Mouse (Mus musculus) limb, embryonic 11.5 days (tissue): ENCODE results near the gene Aldoart2. TPM values are rescaled to one million over a fixed set of nuclear protein-coding genes. Genes with fewer than 3 reads are reported as not detected.

Experiments
- ATAC-seq: fragments of 200-750 bp; cut with Nextera tagmentation; 2 replicates; pipeline ENCODE4 v1.8.0; 2017; ENCODE audit warnings: low read depth; ENCODE audit not compliant: insufficient number of reproducible peaks, low FRiP score, low TSS enrichment
- DNase-seq: peaks from one replicate; pipeline ENCODE4 v3.0.0-alpha.2; 2015; ENCODE audit warnings: low spot score
- H3K27ac ChIP-seq: fragments of 300-500 bp; sonication (generic); replicated peaks from 2 replicates; pipeline ENCODE4 v1.5.1; 2014; ENCODE audit warnings: low read depth, mild to moderate bottlenecking, low read length
- H3K27me3 ChIP-seq: fragments of 300-500 bp; sonication (generic); 2 replicates; pipeline ENCODE4 v1.6.1; 2014; ENCODE audit warnings: mild to moderate bottlenecking, low read length, mixed read lengths; ENCODE audit not compliant: control insufficient read depth, insufficient read depth
- H3K36me3 ChIP-seq: fragments of 300-500 bp; sonication (generic); 2 replicates; pipeline ENCODE4 v1.6.1; 2014; ENCODE audit warnings: mild to moderate bottlenecking, low read length, moderate library complexity, mixed read lengths; ENCODE audit not compliant: control insufficient read depth, insufficient read depth
- H3K4me1 ChIP-seq: fragments of 300-500 bp; sonication (generic); 2 replicates; pipeline ENCODE4 v1.6.1; 2014; ENCODE audit warnings: low read length, mixed read lengths; ENCODE audit not compliant: control insufficient read depth, insufficient read depth
- H3K4me2 ChIP-seq: fragments of 300-500 bp; sonication (generic); 2 replicates; pipeline ENCODE4 v1.6.1; 2014; ENCODE audit warnings: low read depth, mild to moderate bottlenecking, moderate library complexity; ENCODE audit not compliant: severe bottlenecking
- H3K4me3 ChIP-seq: fragments of 300-500 bp; sonication (generic); 2 replicates; pipeline ENCODE4 v1.5.1; 2014; ENCODE audit warnings: low read depth, low read length
- H3K9ac ChIP-seq: fragments of 300-500 bp; sonication (generic); 2 replicates; pipeline ENCODE4 v1.6.1; 2014; ENCODE audit warnings: mild to moderate bottlenecking, low read length
- H3K9me3 ChIP-seq: fragments of 300-500 bp; sonication (generic); 2 replicates; pipeline ENCODE4 v1.6.1; 2016; ENCODE audit warnings: low read length; ENCODE audit not compliant: control insufficient read depth
- WGBS: fragments of 180-500 bp; shearing (Covaris S2); extraction: QIAGEN DNeasy Blood & Tissue Kit; methylation state at CpG from one replicate; pipeline ENCODE4 v1.1.7; 2014; 5-methylcytosine and 5-hydroxymethylcytosine counted together
- polyA plus RNA-seq: library from polyadenylated mRNA; unstranded; fragments of >200 nt; fragmentation: Nextera tagmentation; extraction: Ambion mirVana; gene quantifications from 2 replicates; pipeline ENCODE4 v1.2.1, GENCODE M21; 2014

Aldoart2 gene
- polyA plus RNA-seq, 1 experiment from 2014 or later: not detected

GRCm38 (mm10) chr12:55599639-55600502 is 34.8 kb downstream of the Aldoart2 start:
- no peaks in the 10 kb centered on the region for H3K36me3 ChIP-seq

GRCm38 (mm10) chr12:55600503-55600994 is 35.5 kb downstream of the Aldoart2 start:
- Histone ChIP-seq H3K9ac (no peak overlapping the region), H3K27ac (no peak overlapping the region), H3K27me3 (peaks cover 43% of the 10 kb centered on the region), H3K9me3 (no peaks in the 10 kb centered on the region), H3K4me3 (peak overlapping the region; percentile 34; the same call in 1 of the 2 replicates), H3K36me3 (no peaks in the 10 kb centered on the region), H3K4me2 (peak overlapping the region; percentile 31), H3K4me1 (peaks cover 18% of the 10 kb centered on the region; the same call in 1 of the 2 replicates)
- WGBS: 3% methylated on average over 42 of the region's 42 CpGs
- ATAC-seq (no peak), DNase-seq (no peak)

More at GRCm38 (mm10) chr12:55599639-55600502, 34.8 kb downstream of the Aldoart2 start:
- under 1% methylated on average over 102 of the region's 109 CpGs for WGBS
- Histone ChIP-seq H3K27ac (no peak overlapping the region), H3K9ac (no peak overlapping the region), H3K4me2 (peak overlapping the region; percentile 62), H3K4me1 (peaks cover 18% of the 10 kb centered on the region; the same call in 1 of the 2 replicates), H3K27me3 (peaks cover 43% of the 10 kb centered on the region), H3K4me3 (peak overlapping the region; percentile 34), H3K9me3 (no peaks in the 10 kb centered on the region)
- DNase-seq (peak; percentile 92), ATAC-seq (peak; percentile 86)

GRCm38 (mm10) chr12:55604411-55604810 is 39.4 kb downstream of the Aldoart2 start:
- WGBS: 71% methylated on average over 3 of the region's 3 CpGs
- H3K36me3 ChIP-seq: no peaks in the 10 kb centered on the region
- no peak overlapping the region for H3K4me3 ChIP-seq
- H3K27me3 ChIP-seq: peaks cover 21% of the 10 kb centered on the region
- peaks cover 13% of the 10 kb centered on the region; the same call in 1 of the 2 replicates for H3K4me1 ChIP-seq
- DNase-seq (no peak), ATAC-seq (no peak)
- no peak overlapping the region for H3K4me2 ChIP-seq
- H3K9ac ChIP-seq: no peak overlapping the region
- H3K9me3 ChIP-seq: no peaks in the 10 kb centered on the region
- no peak overlapping the region for H3K27ac ChIP-seq

GRCm38 (mm10) chr12:55607902-55608301 is 42.9 kb downstream of the Aldoart2 start:
- Histone ChIP-seq H3K9me3 (no peaks in the 10 kb centered on the region), H3K4me2 (no peak overlapping the region), H3K27me3 (no peaks in the 10 kb centered on the region), H3K36me3 (no peaks in the 10 kb centered on the region), H3K9ac (no peak overlapping the region), H3K4me3 (no peak overlapping the region), H3K4me1 (peaks cover 3% of the 10 kb centered on the region; the same call in 1 of the 2 replicates), H3K27ac (no peak overlapping the region)
- DNase-seq: peak; percentile 45
- WGBS: 16% methylated on average over 4 of the region's 4 CpGs
- ATAC-seq: peak; percentile 51; the same call in 1 of the 2 replicates

GRCm38 (mm10) chr12:55610812-55611211 is 45.8 kb downstream of the Aldoart2 start:
- no peak overlapping the region for H3K9ac ChIP-seq
- WGBS: 75% methylated on average over 2 of the region's 2 CpGs
- no peak overlapping the region for H3K4me3 ChIP-seq
- no peak for DNase-seq
- no peaks in the 10 kb centered on the region for H3K36me3 ChIP-seq
- no peak for ATAC-seq
- no peak overlapping the region for H3K4me2 ChIP-seq
- peaks cover 3% of the 10 kb centered on the region; the same call in 1 of the 2 replicates for H3K4me1 ChIP-seq
- no peak overlapping the region for H3K27ac ChIP-seq
- H3K9me3 ChIP-seq: no peaks in the 10 kb centered on the region
- no peaks in the 10 kb centered on the region for H3K27me3 ChIP-seq

Other genes starting within 250 kb of the Aldoart2 start
- 478 and 499 TPM in 2 replicates for gene Psma6, start 181.0 kb upstream of the Aldoart2 start, polyA plus RNA-seq
- 65.1 and 70.4 TPM in 2 replicates for gene Nfkbia, start 72.6 kb upstream of the Aldoart2 start, polyA plus RNA-seq
- 0.07 TPM in 1 of 2 replicates, not detected in the other for gene Insm2, start 34.2 kb downstream of the Aldoart2 start, polyA plus RNA-seq